Mouse (Mus musculus) ES-CJ7 (cell line): Measurements from ENCODE around the gene Setd7.

Experiments
- DNase-seq: peaks from one replicate; pipeline ENCODE4 v3.0.0; 2011; ENCODE audit warnings: low read depth, low spot score

The Setd7 gene

DNA sequence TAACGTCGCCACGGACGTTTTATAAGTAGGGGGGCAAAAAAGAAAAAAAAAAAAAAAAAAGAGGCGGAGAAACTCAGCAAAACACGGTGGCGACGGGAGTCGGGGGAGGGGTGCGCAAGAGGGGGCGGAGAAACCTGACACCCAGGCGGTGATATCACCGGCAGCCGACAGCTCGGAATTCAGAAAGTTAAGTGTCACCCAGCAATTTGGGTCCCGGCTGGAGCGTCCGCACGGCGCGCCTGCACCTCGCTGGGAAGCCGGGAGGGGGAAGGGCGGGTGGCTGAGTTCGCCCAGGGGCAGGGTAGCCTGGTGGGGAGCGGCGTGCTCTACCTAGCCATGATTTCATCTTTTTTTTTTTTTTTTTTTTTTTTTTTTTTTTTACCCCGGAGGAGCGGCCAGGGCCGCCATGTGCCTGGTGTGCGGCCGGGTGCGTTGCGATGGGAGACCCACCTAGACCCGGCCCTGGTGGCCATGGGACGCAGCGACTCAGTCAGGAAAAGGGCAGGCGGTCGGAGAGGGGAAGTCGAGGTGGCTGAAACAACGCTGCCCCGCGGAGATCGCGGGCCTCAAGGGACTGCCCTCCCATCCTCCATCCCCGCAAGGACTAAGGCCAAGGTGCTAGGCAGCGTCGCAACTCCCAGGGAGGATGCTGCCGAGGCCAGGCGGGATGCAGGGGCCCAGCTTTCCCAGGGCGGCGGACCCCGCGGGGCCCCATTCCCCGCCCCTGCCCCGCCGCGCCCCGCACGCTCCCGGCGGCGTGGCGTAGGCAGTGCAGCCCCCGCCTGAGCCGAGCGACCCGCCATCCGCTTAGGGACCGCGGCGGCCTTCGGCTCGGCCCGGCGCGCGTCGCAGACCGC lies 857 bp downstream of the Setd7 start:
- peak; percentile 73 for DNase-seq

DNA sequence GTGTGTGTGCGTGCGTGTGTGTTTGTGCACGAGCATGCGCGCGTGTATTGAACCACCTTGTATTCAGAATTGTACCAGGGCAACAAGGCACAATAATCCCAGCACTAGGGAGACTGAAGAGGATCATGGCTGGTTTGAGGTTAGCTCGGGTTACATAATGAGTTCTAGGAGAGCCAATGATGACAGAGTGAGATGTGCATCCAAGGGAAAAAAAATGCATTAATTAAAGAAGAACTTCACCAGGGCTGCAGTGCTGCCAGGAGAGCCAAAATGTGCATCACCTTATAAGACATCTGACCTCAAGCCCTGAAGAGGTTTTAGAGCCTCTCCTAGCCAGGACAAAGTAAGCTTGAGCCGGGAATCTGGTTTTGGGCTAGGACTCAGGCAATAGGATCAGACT lies 5.1 kb downstream of the Setd7 start:
- DNase-seq = no peak

- DNase-seq = no peak
Measured at GRCm38 (mm10) chr3:51554836-51555235, 5.8 kb downstream of the Setd7 start.

DNA sequence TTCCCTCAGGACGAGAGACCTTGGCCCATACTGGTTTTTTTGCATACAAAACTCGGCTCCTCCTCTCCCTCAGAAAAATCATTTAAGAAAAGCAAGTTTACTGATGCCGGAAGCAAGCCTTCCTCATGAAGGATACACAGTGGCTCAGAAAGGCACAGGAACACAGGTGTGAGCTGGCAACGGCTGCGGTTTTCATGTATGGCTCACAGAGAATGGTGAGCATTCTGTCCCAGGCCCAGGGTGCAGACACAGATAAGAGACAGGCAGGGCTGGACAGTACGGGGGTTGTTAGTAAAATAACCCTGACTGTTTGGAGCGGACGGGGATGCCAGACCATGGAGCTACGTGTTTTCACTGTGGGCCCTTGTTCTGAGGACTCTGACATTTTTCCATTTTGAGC lies 6.6 kb downstream of the Setd7 start:
- no peak for DNase-seq

GRCm38 (mm10) chr3:51553497-51553875 lies 7.2 kb downstream of the Setd7 start:
- DNase-seq = no peak

DNA sequence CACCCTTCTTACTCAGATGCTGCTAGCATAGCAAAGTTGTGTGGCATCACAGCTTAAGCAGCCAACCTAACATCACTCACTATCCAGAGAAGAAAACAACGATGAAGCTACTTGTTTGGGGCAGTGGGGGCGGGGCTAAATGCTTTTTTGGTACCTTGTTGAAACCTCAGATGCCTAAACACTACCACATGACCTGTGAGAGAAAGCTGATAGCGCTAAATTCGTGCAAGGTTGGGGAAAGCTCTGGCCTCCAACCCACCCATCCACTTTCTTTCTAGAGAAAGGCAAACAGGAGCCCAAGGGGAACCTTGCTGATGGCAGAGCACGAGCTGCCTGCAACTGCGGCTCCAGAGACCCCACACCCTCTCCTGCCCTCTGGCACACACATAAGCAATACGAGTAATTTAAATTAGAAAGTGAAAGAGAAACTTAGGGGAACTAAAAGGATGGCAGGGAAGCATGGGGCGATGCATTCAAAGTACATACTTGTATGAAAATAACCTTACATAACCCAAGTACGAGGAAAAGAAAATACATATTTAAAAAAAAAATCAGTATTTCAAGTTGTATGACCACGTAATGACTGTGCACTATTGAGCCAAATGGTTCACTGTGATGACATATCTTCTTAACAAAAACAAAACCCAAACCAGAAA lies 7.7 kb downstream of the Setd7 start:
- no peak for DNase-seq

GRCm38 (mm10) chr3:51552197-51552596 lies 8.5 kb downstream of the Setd7 start:
- no peak for DNase-seq

DNA sequence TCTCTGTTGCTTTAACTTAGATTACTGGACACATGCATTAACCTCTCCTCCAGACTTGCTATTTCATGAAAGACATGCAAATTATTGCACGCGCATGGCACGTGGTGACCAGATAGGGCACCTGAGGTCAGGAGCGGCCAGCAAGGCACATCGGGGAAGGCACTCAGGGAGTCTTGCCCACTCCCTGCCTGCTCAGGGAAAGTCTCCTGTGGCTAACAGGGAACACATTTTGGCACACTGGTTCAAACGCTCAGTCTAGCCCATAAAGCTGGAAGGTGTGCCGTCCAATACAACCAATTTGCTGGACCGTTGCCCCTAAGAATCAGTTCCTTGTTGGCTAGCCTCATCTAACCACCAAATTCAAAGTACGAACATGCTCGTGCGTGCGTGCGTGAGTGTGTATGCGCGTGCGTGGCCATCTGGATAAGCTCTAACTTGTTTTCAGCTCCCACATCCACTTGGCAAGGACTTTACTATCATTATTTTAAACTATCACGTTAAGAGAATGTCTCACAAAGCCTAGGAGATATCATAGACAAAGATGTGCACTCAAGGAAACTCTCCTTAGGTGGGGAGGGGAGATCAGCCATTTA lies 11.6 kb downstream of the Setd7 start:
- DNase-seq = no peak

GRCm38 (mm10) chr3:51547577-51547976 lies 13.1 kb downstream of the Setd7 start:
- no peak for DNase-seq

DNA sequence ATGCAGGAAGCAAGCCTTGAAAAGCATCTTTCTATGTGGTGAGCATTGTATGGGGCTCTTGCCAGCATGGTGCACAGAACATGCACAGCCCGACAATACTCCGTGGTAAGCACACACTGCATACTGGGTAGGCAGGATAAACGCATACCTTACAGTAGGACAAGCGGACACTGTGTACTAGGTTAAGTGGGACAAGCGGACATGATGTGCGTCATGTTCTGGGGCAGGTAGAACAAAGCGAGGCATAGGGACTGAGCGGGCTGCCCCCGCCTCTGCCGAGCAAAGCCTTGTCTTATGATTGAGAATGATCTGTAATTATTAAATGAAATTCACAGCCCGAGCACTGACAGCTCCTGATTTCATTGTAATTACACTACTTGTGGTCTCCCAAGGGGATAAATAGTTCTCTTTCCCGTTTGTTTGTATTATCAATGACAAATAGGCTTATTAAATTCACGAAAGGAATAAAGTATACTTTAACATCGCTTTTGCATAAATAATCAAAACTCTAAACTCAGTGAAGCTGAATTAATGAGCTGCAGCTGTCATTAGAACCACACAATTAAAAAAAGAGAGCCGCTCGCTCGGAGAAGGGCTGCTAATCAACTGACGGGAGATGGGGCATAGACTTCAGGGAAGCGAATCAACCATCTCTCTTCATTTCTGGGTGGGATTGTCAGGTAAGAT lies 16.1 kb downstream of the Setd7 start:
- no peak for DNase-seq

GRCm38 (mm10) chr3:51540659-51541058 lies 20.0 kb downstream of the Setd7 start:
- no peak for DNase-seq

DNA sequence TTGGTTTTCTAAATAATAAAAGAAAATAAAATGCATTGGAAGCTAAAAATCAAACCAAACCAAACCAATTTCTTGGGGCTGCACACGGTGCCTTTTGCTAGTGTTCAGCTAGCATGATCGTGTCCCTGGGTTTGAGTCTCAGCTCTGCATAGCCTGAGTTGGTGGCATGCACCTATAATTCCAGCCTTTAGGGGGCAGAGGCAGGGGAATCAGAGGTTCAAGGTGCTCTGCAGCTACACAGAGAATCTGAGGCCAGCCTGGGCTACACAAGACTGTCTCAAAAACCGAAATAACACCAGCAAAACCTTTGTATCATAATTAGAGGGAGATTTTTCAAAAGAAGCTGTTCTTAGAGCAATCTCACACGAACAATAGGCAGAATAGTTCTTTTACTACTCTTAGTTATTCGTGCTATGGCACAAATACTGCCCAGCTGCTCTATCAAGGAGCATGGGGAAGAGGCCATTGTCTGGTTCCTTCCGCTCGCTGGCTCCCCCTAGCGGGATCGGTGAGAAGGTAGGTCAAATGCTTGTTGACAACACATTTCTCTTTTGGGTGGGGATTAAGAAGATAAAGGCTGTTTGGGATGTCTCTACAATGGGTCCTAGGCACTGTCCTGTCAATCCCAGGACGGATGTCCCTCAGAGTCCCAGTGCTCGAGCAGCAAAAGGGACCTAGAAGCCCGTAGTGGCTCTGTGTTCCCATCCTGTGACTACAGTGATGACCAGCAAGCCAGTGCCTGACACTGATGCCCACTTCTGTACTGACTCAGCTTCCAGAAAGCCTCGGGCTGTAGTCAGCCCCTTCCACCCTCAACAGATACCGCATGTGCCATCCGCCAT lies 20.9 kb downstream of the Setd7 start:
- DNase-seq = peak; percentile 91

GRCm38 (mm10) chr3:51534013-51534412 lies 26.7 kb downstream of the Setd7 start:
- no peak for DNase-seq

GRCm38 (mm10) chr3:51533573-51533972 lies 27.1 kb downstream of the Setd7 start:
- no peak for DNase-seq

DNA sequence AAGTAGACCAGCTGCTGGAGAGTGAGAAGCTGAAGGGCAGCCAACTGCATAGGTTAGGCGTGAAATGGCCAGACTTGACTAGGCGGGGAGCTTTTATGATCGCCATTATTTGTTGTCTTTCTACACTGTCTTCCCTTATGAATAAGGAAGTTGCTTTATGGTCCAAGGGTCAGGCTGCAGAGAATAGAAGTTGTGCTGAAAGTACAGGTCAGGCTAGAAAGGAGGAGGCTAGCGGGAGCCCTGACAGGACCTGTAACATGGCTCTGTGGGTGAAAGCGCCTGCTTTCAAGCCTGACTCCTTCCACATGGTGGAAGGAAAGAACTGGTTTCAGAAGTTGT lies 28.4 kb downstream of the Setd7 start:
- no peak for DNase-seq

- no peak for DNase-seq
Measured at GRCm38 (mm10) chr3:51531473-51532281, 29.0 kb downstream of the Setd7 start.

GRCm38 (mm10) chr3:51526891-51527290 lies 33.8 kb downstream of the Setd7 start:
- no peak for DNase-seq

DNA sequence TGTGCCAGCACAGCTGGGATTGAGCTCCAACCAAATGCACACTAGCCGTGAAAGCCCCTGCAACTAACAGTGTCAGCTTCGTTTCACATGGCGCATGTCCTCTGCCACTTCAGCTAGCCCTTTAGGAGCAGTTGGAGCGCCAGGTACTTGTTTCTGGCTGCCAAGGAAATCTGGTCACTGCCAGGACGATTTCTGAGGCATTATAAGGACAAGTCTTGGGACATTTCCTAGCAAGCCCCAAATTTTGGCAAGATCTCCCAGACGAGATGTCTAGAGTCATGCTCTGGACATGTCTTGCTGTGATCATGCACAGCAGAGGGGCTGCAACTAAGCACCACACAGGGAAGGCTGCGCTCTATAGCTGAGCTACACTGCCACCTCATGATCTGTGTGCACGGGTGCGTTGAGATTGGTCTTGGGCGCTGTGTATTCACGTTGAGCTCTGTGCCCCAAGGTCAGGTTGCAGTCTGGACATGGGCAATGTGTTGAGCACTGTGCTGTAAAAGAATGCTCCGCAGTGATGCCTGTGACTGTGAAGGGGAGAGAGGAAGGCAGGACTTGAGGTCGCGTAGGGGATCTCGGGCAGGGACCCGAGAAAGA lies 35.4 kb downstream of the Setd7 start:
- DNase-seq = no peak

DNA sequence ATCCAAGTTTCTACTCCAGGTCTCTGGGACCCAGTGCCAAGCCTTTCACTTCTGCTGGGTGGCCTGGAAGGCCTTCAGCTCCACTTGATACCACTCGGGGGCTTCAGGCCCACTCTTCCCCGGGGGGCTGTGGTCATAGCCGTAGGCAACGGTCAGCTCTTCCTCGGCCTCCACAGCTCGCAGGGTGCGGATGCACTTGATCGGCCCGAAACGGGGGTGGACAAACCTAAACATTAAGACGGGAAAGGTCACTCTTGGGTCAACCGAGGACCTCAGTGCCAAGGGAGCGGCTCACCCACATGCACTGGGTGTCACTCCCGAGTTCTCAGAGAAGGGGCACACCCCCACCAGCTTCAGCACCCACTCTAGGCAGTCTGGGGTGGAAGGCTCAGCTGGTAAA lies 39.4 kb downstream of the Setd7 start:
- no peak for DNase-seq

GRCm38 (mm10) chr3:51518763-51519121 lies 41.9 kb downstream of the Setd7 start:
- DNase-seq = no peak
